ENCODE assay signal across 30 mouse cellular contexts in genomic region chr7:65992329-65992728, GRCm38 (mm10). TPM values are rescaled to one million over a fixed set of nuclear protein-coding genes. Genes with fewer than 3 reads are reported as not detected.
DNase-seq lines count a peak whose midpoint lies in the region; ATAC-seq lines count a peak whose summit lies in the region.
"Had no signal": no experiment of that assay in that cellular context is flagged by ENCODE, and none has a peak within 500 bp of the region (broad histone marks: within the 10 kb centered on the region; RNA-seq: fewer than 3 reads in every experiment).

No protein-coding gene starts in this region.

- peaks cover 21% of the 10 kb centered on the region for H3K4me1 ChIP-seq in limb, embryonic 15.5 days
- H3K4me1 ChIP-seq in limb, embryonic 10.5 days: peaks cover 18% of the 10 kb centered on the region
- H3K4me1 ChIP-seq in embryonic facial prominence, embryonic 10.5 days: peaks cover 30% of the 10 kb centered on the region
- H3K4me1 ChIP-seq in embryonic facial prominence, embryonic 12.5 days: peaks cover 24% of the 10 kb centered on the region
- peaks cover 20% of the 10 kb centered on the region for H3K4me1 ChIP-seq in embryonic facial prominence, embryonic 15.5 days
- H3K4me1 ChIP-seq: forebrain, embryonic 12.5 days; forebrain, embryonic 15.5 days; heart, embryonic 10.5 days; hindbrain, embryonic 15.5 days had no signal

- no peaks in the 10 kb centered on the region for H3K27me3 ChIP-seq in limb, embryonic 15.5 days
- H3K27me3 ChIP-seq in limb, embryonic 10.5 days (ENCODE audit: low read depth, poor library complexity, severe bottlenecking): no peaks in the 10 kb centered on the region
- H3K27me3 ChIP-seq in embryonic facial prominence, embryonic 10.5 days (replicated peaks; ENCODE audit: low read depth, poor library complexity, severe bottlenecking): no peaks in the 10 kb centered on the region
- no peaks in the 10 kb centered on the region for H3K27me3 ChIP-seq in embryonic facial prominence, embryonic 12.5 days
- no peaks in the 10 kb centered on the region; the same call in 1 of the 2 replicates for H3K27me3 ChIP-seq in embryonic facial prominence, embryonic 15.5 days
- H3K27me3 ChIP-seq: forebrain, embryonic 12.5 days; forebrain, embryonic 15.5 days; hindbrain, embryonic 15.5 days had no signal

- H3K36me3 ChIP-seq in limb, embryonic 15.5 days: no peaks in the 10 kb centered on the region
- H3K36me3 ChIP-seq in limb, embryonic 10.5 days: no peaks in the 10 kb centered on the region
- no peaks in the 10 kb centered on the region for H3K36me3 ChIP-seq in embryonic facial prominence, embryonic 10.5 days (replicated peaks)
- H3K36me3 ChIP-seq in embryonic facial prominence, embryonic 12.5 days: no peaks in the 10 kb centered on the region
- H3K36me3 ChIP-seq in embryonic facial prominence, embryonic 15.5 days: no peaks in the 10 kb centered on the region
- H3K36me3 ChIP-seq: forebrain, embryonic 12.5 days; forebrain, embryonic 15.5 days; hindbrain, embryonic 15.5 days had no signal

- H3K9ac ChIP-seq in limb, embryonic 15.5 days: no peak overlapping the region
- H3K9ac ChIP-seq in embryonic facial prominence, embryonic 12.5 days: no peak overlapping the region
- H3K9ac ChIP-seq in embryonic facial prominence, embryonic 15.5 days: no peak overlapping the region
- H3K9ac ChIP-seq: forebrain, embryonic 12.5 days; forebrain, embryonic 15.5 days; hindbrain, embryonic 15.5 days had no signal

- H3K4me2 ChIP-seq in limb, embryonic 15.5 days: no peak overlapping the region
- H3K4me2 ChIP-seq in embryonic facial prominence, embryonic 12.5 days (replicated peaks): no peak overlapping the region
- no peak overlapping the region for H3K4me2 ChIP-seq in embryonic facial prominence, embryonic 15.5 days (replicated peaks)
- H3K4me2 ChIP-seq: forebrain, embryonic 12.5 days; forebrain, embryonic 15.5 days; hindbrain, embryonic 15.5 days had no signal

- DNase-seq in limb, embryonic 10.5 days (ENCODE audit: low spot score): no peak
- DNase-seq in embryonic facial prominence, embryonic 10.5 days (ENCODE audit: low spot score): peak; percentile 49
- no peak for DNase-seq in embryo, embryonic 10.5 days (ENCODE audit: low spot score)
- DNase-seq in spleen, adult 18-20 months: no peak
- DNase-seq: adrenal gland, adult 8-10 months; adrenal gland, postnatal 25 days; cerebellum, adult 18-20 months; cerebellum, adult 9-10 months; cerebellum, postnatal 14 days; gastrocnemius, postnatal 25 days; heart, postnatal 4 days; kidney, adult 2 months had no signal

- H3K4me3 ChIP-seq in limb, embryonic 15.5 days: no peak overlapping the region
- H3K4me3 ChIP-seq in limb, embryonic 10.5 days: no peak overlapping the region
- H3K4me3 ChIP-seq in embryonic facial prominence, embryonic 10.5 days: no peak overlapping the region
- no peak overlapping the region for H3K4me3 ChIP-seq in embryonic facial prominence, embryonic 12.5 days
- H3K4me3 ChIP-seq in embryonic facial prominence, embryonic 15.5 days (replicated peaks): no peak overlapping the region
- H3K4me3 ChIP-seq: forebrain, embryonic 12.5 days; forebrain, embryonic 15.5 days; heart, adult 2 months; heart, embryonic 10.5 days; hindbrain, embryonic 15.5 days had no signal

- 0 out of 2 replicates have a peak overlapping the region, but pooled peaks have one; percentile 3 for H3K27ac ChIP-seq in limb, embryonic 15.5 days
- H3K27ac ChIP-seq in limb, embryonic 10.5 days: no peak overlapping the region
- no peak overlapping the region for H3K27ac ChIP-seq in embryonic facial prominence, embryonic 10.5 days (replicated peaks)
- no peak overlapping the region for H3K27ac ChIP-seq in embryonic facial prominence, embryonic 12.5 days
- H3K27ac ChIP-seq in embryonic facial prominence, embryonic 15.5 days (replicated peaks): no peak overlapping the region
- H3K27ac ChIP-seq: forebrain, embryonic 12.5 days; forebrain, embryonic 15.5 days; heart, adult 2 months; heart, embryonic 10.5 days; hindbrain, embryonic 15.5 days had no signal

- no peaks in the 10 kb centered on the region for H3K9me3 ChIP-seq in limb, embryonic 15.5 days
- H3K9me3 ChIP-seq in limb, embryonic 10.5 days (replicated peaks): no peaks in the 10 kb centered on the region
- no peaks in the 10 kb centered on the region for H3K9me3 ChIP-seq in embryonic facial prominence, embryonic 10.5 days
- H3K9me3 ChIP-seq in embryonic facial prominence, embryonic 12.5 days: no peaks in the 10 kb centered on the region
- H3K9me3 ChIP-seq in embryonic facial prominence, embryonic 15.5 days (replicated peaks): no peaks in the 10 kb centered on the region
- H3K9me3 ChIP-seq: forebrain, embryonic 12.5 days; forebrain, embryonic 15.5 days; heart, embryonic 10.5 days; hindbrain, embryonic 15.5 days had no signal

- no peak for ATAC-seq in limb, embryonic 15.5 days (ENCODE audit: insufficient number of reproducible peaks, low FRiP score, low TSS enrichment, low read depth)
- ATAC-seq in embryonic facial prominence, embryonic 12.5 days (ENCODE audit: insufficient number of reproducible peaks, insufficient read depth, low FRiP score, low TSS enrichment): peak; percentile 47; the same call in 1 of the 2 replicates
- peak; percentile 58; the same call in 1 of the 2 replicates for ATAC-seq in embryonic facial prominence, embryonic 15.5 days (ENCODE audit: insufficient number of reproducible peaks, low FRiP score, low TSS enrichment, low read depth)
- ATAC-seq: activated CD4-positive, CD25-positive, alpha-beta regulatory T cell, adult 4 months; CD4-positive, CD25-positive, alpha-beta regulatory T cell, adult 4 months; forebrain, embryonic 15.5 days; intestine, postnatal 0 days had no signal

- 53% methylated on average over 6 of the region's 6 CpGs for WGBS in limb, embryonic 15.5 days
- WGBS in limb, embryonic 10.5 days: 68% methylated on average over 6 of the region's 6 CpGs
- 60% methylated on average over 6 of the region's 6 CpGs for whole genome bisulfite sequencing in embryonic facial prominence, embryonic 10.5 days
- 41% methylated on average over 6 of the region's 6 CpGs for WGBS in embryonic facial prominence, embryonic 12.5 days
- WGBS in embryonic facial prominence, embryonic 15.5 days: 38% methylated on average over 6 of the region's 6 CpGs

RNA-seq across cellular contexts. Expression of gene Gm45213, which starts 51.1 kb away (rescaled TPM):
- polyA plus RNA-seq in limb, embryonic 15.5 days (2015; fragmentation: Nextera tagmentation; extraction: Ambion mirVana): not detected in 2 replicates
- not detected in 2 replicates for polyA plus RNA-seq in limb, embryonic 10.5 days (2016; fragmentation: Nextera tagmentation; extraction: Ambion mirVana)
- not detected in 2 replicates for polyA plus RNA-seq in embryonic facial prominence, embryonic 10.5 days (2016; fragmentation: Nextera tagmentation; extraction: Ambion mirVana)
- not detected in 2 replicates for polyA plus RNA-seq in embryonic facial prominence, embryonic 12.5 days (2016; fragmentation: Nextera tagmentation; extraction: Ambion mirVana)
- polyA plus RNA-seq in embryonic facial prominence, embryonic 15.5 days (2015; fragmentation: Nextera tagmentation; extraction: Ambion mirVana): not detected in 2 replicates
- polyA plus RNA-seq: activated CD4-positive, CD25-positive, alpha-beta regulatory T cell, adult 4 months; brain, embryonic 14.5 days; C2C12; CD4-positive, CD25-positive, alpha-beta regulatory T cell, adult 4 months; forebrain, embryonic 12.5 days; forebrain, embryonic 15.5 days; gonadal fat pad, adult 2 months; heart, adult 2 months; heart, embryonic 10.5 days; heart, embryonic 14.5 days; heart, postnatal 0 days; hindbrain, embryonic 11.5 days; hindbrain, embryonic 15.5 days; intestine, embryonic 14.5 days; intestine, postnatal 0 days; kidney, adult 2 months had no signal
